Mouse (Mus musculus) thymus, adult 2 months (tissue): ENCODE measurements around the gene Egfr. TPM values are rescaled to one million over a fixed set of nuclear protein-coding genes. Genes with fewer than 3 reads are reported as not detected.

ENCODE experiments used
- DNase-seq: peaks from one replicate; pipeline ENCODE4 v3.0.0; 2021
- H3K27ac ChIP-seq: fragments of 200-500 bp; 2 replicates; pipeline ENCODE4 v1.5.1; 2012; ENCODE audit warnings: low read length, control low read depth; ENCODE audit not compliant: control insufficient read depth, insufficient read depth
- H3K27me3 ChIP-seq: fragments of 200-500 bp; 2 replicates; pipeline ENCODE4 v1.6.1; 2012; ENCODE audit warnings: mild to moderate bottlenecking, low read length, moderate library complexity, mixed read lengths; ENCODE audit not compliant: control insufficient read depth, insufficient read depth
- H3K36me3 ChIP-seq: fragments of 200-500 bp; 2 replicates; pipeline ENCODE4 v1.6.1; 2012; ENCODE audit warnings: mild to moderate bottlenecking, low read length, moderate library complexity; ENCODE audit not compliant: control insufficient read depth, insufficient read depth
- H3K4me1 ChIP-seq: fragments of 200-500 bp; replicated peaks from 2 replicates; pipeline ENCODE4 v1.6.1; 2012; ENCODE audit warnings: low read length; ENCODE audit not compliant: control insufficient read depth, insufficient read depth
- H3K4me3 ChIP-seq: fragments of 200-500 bp; 2 replicates; pipeline ENCODE4 v1.5.1; 2012; ENCODE audit warnings: mild to moderate bottlenecking, low read length, control low read depth, moderate library complexity; ENCODE audit not compliant: control insufficient read depth, insufficient read depth
- CTCF ChIP-seq: fragments of 200-500 bp; IDR thresholded peaks from 2 replicates; pipeline ENCODE4 v1.5.1; 2012; ENCODE audit warnings: mild to moderate bottlenecking, control low read depth, low read length, moderate library complexity, borderline replicate concordance; ENCODE audit not compliant: control insufficient read depth, poor library complexity, insufficient read depth; ENCODE audit errors: extremely low read depth
- POLR2A ChIP-seq: fragments of 200-500 bp; IDR thresholded peaks from 2 replicates; pipeline ENCODE4 v1.6.1; 2012; ENCODE audit warnings: mild to moderate bottlenecking, low read length, control low read depth, moderate library complexity; ENCODE audit not compliant: control insufficient read depth, poor library complexity, insufficient read depth; ENCODE audit errors: extremely low read depth
- WGBS: fragments of 180-500 bp; shearing (Covaris S2); methylation state at CpG from one replicate; pipeline ENCODE4 v1.1.7; 2018; 5-methylcytosine and 5-hydroxymethylcytosine counted together
- polyA plus RNA-seq: library from polyadenylated mRNA; depleted of rRNA; stranded (reverse); fragments of >200 nt; gene quantifications from 2 replicates; pipeline ENCODE4 v1.2.3, GENCODE M21; 2012

Gene Egfr
- polyA plus RNA-seq, 1 experiment, result 17.4 TPM

DNA sequence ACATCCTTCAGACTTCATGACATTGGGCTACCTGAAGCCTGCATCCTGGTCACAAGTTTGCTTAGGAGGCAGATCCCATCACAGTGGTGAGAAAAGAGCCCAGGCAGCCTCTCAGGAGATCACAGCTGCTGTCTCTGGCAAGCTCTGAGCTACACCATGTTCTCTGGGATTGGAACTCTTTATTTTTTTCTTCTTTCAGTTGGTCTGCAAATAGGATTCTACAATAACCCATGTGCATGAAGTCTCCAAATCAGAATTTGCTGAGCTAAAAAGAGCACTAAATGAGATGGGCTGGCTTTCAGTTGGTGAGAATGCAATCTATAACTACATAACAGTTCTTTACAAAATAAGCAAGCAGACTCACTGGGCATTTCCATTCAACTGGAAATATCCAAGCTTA is 46.1 kb downstream of the Egfr start:
- Histone ChIP-seq H3K4me1 (no peaks in the 10 kb centered on the region), H3K36me3 (no peaks in the 10 kb centered on the region), H3K27ac (no peak overlapping the region), H3K27me3 (no peaks in the 10 kb centered on the region), H3K4me3 (no peak overlapping the region)
- no peak for DNase-seq
- TF ChIP-seq POLR2A, result no peak
- no peak for TF ChIP-seq CTCF

DNA sequence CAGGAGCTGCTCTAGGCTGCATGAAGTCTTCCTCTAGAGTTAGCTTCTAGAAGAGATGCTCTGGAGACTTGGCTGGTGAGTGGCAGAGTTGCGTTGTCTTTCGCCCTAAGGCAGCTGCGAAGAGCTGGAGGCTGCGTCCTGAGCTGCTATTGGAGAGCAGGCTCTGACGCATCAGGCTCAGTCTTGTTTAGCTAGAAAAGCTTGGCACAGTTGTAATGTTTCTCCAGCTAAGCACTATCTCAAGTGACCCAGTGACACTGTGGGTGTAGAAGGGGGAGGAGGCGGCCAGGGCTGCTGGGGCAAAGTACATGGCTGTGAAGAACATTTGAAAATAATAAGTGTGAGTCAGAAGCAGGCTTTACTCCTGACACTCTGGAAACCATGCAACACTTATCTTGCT is 48.5 kb downstream of the Egfr start:
- 95% methylated on average over 6 of the region's 6 CpGs for WGBS
- no peak for DNase-seq
- no peaks in the 10 kb centered on the region for H3K27me3 ChIP-seq
- no peak overlapping the region for H3K27ac ChIP-seq
- H3K36me3 ChIP-seq, result no peaks in the 10 kb centered on the region
- TF ChIP-seq CTCF (no peak), POLR2A (no peak)
- no peaks in the 10 kb centered on the region for H3K4me1 ChIP-seq
- no peak overlapping the region for H3K4me3 ChIP-seq

DNA sequence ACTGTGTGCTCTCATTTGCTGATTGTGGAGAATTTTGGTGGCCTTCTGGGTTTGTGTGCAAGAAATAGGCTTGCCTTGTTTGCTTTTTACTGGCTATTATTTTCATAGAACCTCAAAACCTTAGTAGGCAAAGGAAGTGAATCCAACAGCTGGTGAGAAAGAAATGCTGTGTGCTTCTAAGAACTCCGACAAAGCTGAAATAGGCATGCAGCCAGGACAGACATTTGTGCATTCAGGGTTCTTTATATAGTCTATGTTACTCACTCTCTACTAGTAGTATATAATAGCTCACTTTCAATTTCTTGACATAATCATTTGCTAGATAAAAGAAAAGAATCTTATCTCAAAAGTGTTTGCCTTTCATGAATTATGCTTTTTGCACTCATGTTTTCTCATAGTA is 50.7 kb downstream of the Egfr start:
- TF ChIP-seq CTCF, result no peak
- no peak overlapping the region for H3K4me3 ChIP-seq
- no peak for DNase-seq
- H3K4me1 ChIP-seq, result no peaks in the 10 kb centered on the region
- H3K36me3 ChIP-seq, result no peaks in the 10 kb centered on the region
- no peaks in the 10 kb centered on the region for H3K27me3 ChIP-seq
- 62% methylated on average over 1 of the region's 1 CpGs for WGBS
- no peak overlapping the region for H3K27ac ChIP-seq

DNA sequence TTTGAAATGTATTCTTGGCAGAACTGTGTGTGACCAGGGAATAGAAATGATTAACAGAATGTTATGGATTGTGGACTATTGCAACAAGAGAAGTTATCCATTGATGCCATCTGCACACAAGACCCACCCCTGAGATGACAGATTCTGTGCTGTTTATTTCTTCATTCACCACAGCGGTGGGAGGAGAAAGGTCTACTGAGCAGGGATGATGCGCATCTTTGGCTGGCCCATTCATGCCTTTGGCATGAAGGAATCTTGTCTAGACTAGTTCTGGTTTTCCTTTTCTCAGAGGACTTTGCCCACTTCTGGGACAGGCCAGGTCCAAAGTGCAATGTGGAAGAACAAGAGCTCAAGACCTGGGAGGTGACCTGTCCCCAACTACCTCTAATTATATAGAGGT is 52.0 kb downstream of the Egfr start:
- whole genome bisulfite sequencing, result 86% methylated on average over 2 of the region's 2 CpGs
- no peak for DNase-seq
- no peak overlapping the region for H3K4me3 ChIP-seq
- TF ChIP-seq POLR2A (no peak), CTCF (no peak)
- H3K27me3 ChIP-seq, result no peaks in the 10 kb centered on the region
- H3K4me1 ChIP-seq, result no peaks in the 10 kb centered on the region
- H3K36me3 ChIP-seq, result no peaks in the 10 kb centered on the region
- H3K27ac ChIP-seq, result no peak overlapping the region

DNA sequence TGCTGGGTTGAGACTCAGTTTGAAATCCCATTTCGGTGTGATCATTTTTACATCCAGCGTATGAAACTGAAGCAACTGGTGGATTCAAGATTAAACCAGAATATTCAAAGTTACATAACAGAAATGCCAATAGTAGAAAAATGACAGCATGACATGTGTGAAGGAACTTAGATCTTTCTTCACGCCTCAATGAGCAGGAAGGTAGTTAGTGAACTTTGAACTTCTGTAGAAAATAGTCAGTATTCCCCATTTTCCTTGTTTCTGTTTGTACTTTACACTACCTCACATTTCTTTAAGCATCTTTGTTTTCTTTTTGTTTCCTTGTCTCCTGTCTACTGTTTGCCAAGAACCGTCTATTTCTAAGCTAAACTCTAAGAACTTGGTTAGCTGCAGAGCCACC is 53.9 kb downstream of the Egfr start:
- H3K27ac ChIP-seq, result no peak overlapping the region
- TF ChIP-seq POLR2A (no peak), CTCF (no peak)
- H3K4me3 ChIP-seq, result no peak overlapping the region
- no peaks in the 10 kb centered on the region for H3K27me3 ChIP-seq
- 92% methylated on average over 4 of the region's 4 CpGs for WGBS
- DNase-seq, result no peak
- no peaks in the 10 kb centered on the region for H3K36me3 ChIP-seq
- H3K4me1 ChIP-seq, result no peaks in the 10 kb centered on the region

DNA sequence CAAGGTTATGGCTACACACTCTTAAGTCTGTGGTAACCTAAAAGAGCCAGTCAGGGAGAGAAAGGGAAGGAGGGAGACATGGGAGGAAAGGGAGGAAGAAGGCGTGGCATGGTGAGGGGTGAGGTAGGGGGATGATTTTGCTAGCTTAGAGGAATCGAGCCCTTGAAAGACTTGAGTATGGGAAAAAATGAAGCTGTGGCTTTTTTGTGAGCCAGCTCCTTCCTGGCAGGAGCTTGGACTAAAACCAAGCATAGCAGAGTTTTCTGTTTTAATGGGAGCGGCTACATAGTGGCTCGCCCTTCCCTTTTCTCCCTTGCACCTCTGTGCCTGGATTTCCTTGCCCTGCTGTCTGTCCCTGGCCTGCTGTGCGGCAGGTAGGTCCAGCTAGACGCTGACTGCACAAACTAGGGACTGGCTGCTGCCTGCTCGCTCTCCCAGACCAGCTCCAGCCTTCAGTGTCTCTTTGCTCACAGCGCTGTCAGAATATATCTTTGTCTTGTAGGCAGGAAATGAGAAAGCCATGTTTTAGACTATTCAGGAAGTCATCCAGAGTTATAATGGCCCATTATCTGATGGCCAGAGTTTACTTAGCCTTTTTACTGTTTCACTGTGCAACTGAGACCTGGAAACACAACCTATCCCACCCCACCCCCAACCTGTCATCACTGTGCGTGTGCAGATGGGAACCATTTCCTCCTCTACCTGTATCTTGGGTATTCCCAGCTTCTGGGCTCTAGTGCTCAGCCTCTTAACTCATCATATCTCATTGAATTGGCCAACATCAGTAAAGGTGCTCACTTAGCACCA is 57.4 kb downstream of the Egfr start:
- no peaks in the 10 kb centered on the region for H3K4me1 ChIP-seq
- no peak for DNase-seq
- H3K4me3 ChIP-seq, result no peak overlapping the region
- no peaks in the 10 kb centered on the region for H3K36me3 ChIP-seq
- TF ChIP-seq CTCF (no peak), POLR2A (no peak)
- no peaks in the 10 kb centered on the region for H3K27me3 ChIP-seq
- no peak overlapping the region for H3K27ac ChIP-seq
- 53% methylated on average over 9 of the region's 9 CpGs for WGBS

DNA sequence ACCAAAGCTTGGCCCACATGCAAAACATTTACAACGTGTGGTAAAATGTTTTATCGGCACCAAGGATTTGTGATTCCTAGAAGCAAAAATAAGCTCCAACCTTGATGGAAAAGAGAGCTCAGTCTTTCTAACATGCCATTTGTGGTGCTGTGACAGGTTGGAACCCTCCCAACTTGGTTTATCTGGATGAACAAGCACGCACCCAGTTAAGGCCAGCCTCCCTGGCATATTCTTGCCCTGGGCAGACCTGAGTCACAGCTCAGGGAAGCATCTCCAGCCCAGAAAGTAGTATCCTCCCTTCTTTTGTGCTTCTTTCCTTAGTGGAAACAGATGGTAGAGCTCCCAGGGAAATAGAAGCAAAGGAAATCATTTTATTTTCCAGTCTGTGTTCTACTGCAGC is 58.1 kb downstream of the Egfr start:
- 83% methylated on average over 3 of the region's 3 CpGs for WGBS

More for the DNA sequence above, 58.1 kb downstream of the Egfr start:
- Histone ChIP-seq H3K4me3 (no peak overlapping the region), H3K27ac (no peak overlapping the region), H3K27me3 (no peaks in the 10 kb centered on the region), H3K36me3 (no peaks in the 10 kb centered on the region), H3K4me1 (no peaks in the 10 kb centered on the region)
- no peak for DNase-seq
- TF ChIP-seq POLR2A, result no peak
